Mouse (Mus musculus) lung, postnatal 0 days (tissue): Measurements from ENCODE around the gene Muc2.

ENCODE experiments used
- CTCF ChIP-seq: IDR thresholded peaks from 2 replicates; pipeline ENCODE4 v1.5.1; 2016; ENCODE audit warnings: antibody characterized with exemption, mild to moderate bottlenecking
- EP300 ChIP-seq: IDR thresholded peaks from 2 replicates; pipeline ENCODE4 v1.6.1; 2016; ENCODE audit warnings: antibody characterized with exemption, mild to moderate bottlenecking, control low read depth

- TF ChIP-seq CTCF (no peak), EP300 (no peak)
Measured at GRCm38 (mm10) chr7:141803206-141803605, 113.1 kb downstream of the Muc2 start.
